19 mouse cellular contexts compared by ENCODE assay signal in the genomic region with DNA sequence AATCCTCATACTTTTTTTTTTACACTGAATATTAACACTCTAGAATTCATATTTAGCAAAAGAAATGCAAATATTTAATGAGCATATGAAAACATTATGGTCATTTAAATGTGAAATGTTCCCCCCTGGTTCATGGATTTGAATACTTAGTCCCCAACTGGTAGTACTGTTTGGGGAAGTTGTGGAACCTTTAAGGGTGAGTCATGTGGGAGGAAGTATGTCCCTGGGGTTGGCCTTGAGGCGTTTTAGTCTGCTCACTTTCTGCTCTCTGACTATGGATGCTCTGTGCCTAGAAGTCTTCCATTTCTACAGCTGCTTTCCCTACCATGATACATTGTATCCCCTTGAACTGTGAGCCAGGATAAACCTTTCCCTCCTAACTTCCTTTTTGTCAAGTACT.
"Had no signal": no experiment of that assay in that cellular context is flagged by ENCODE, and none has a peak within 500 bp of the region (broad histone marks: within the 10 kb centered on the region; RNA-seq: fewer than 3 reads in every experiment).

No protein-coding gene starts in this region.

- H3K4me3 ChIP-seq: kidney, embryonic 15.5 days; limb, embryonic 12.5 days; limb, embryonic 15.5 days; liver, embryonic 15.5 days; lung, embryonic 15.5 days; megakaryocyte, embryonic 14.5 days; midbrain, embryonic 10.5 days; midbrain, embryonic 13.5 days had no signal

- H3K4me2 ChIP-seq: kidney, embryonic 15.5 days; limb, embryonic 12.5 days; limb, embryonic 15.5 days; liver, embryonic 11.5 days; liver, embryonic 15.5 days; lung, embryonic 15.5 days; midbrain, embryonic 13.5 days had no signal

- H3K9me3 ChIP-seq: kidney, embryonic 15.5 days; limb, embryonic 12.5 days; limb, embryonic 15.5 days; liver, embryonic 15.5 days; lung, embryonic 15.5 days; megakaryocyte, embryonic 14.5 days; midbrain, embryonic 10.5 days; midbrain, embryonic 13.5 days had no signal

- H3K27me3 ChIP-seq: kidney, embryonic 15.5 days; limb, embryonic 12.5 days; lung, embryonic 15.5 days; midbrain, embryonic 13.5 days had no signal

- H3K4me1 ChIP-seq: limb, embryonic 12.5 days; limb, embryonic 15.5 days; liver, embryonic 15.5 days had no signal

- ATAC-seq: midbrain, embryonic 13.5 days; midbrain, embryonic 16.5 days had no signal

- H3K36me3 ChIP-seq: kidney, embryonic 15.5 days; limb, embryonic 12.5 days; limb, embryonic 15.5 days; liver, embryonic 15.5 days; lung, embryonic 15.5 days; midbrain, embryonic 10.5 days; midbrain, embryonic 13.5 days had no signal

- DNase-seq: kidney, adult 11 months; kidney, adult 8-10 months; kidney, postnatal 10 days; kidney, postnatal 36 days; left cerebral cortex, postnatal 4 days; lung, adult 18-20 months; lung, postnatal 10 days; lung, postnatal 4 days; thymus, postnatal 4 days had no signal

- H3K27ac ChIP-seq: kidney, embryonic 15.5 days; limb, embryonic 12.5 days; limb, embryonic 15.5 days; liver, embryonic 15.5 days; lung, embryonic 15.5 days; midbrain, embryonic 10.5 days; midbrain, embryonic 13.5 days had no signal

- H3K9ac ChIP-seq: kidney, embryonic 15.5 days; limb, embryonic 12.5 days; limb, embryonic 15.5 days; liver, embryonic 15.5 days; lung, embryonic 15.5 days; midbrain, embryonic 13.5 days had no signal
